Mouse (Mus musculus): ENCODE data around the gene Nadsyn1. TPM values are rescaled to one million over a fixed set of nuclear protein-coding genes. Genes with fewer than 3 reads are reported as not detected.

The Nadsyn1 gene
- total and polyA plus RNA-seq, 3 experiments = 7.4 to 10.0 TPM; not detected in 1

DNA sequence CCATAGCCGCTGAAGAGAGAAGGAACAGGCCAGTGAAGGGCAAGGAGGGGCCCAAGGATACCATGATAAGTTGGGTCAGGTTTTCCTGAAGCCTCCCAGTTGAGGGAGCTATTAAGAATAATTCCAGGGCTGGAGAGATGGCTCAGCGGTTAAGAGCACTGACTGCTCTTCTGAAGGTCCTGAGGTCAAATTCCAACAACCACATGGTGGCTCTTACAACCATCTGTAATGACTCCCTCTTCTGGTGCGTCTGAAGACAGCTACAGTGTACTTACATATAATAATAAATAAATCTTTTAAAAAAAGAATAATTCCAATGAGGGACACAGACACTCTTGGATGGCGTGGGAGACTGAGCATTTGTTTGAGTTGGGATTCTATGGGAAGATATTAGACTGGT is 3.4 kb downstream of the Nadsyn1 start:
- no peak overlapping the region for H3K27ac ChIP-seq (ENCODE audit: control insufficient read depth, low read depth, low read length)
- no peak for DNase-seq (ENCODE audit: low read depth, low spot score)
- H3K27me3 ChIP-seq (ENCODE audit: control insufficient read depth in 1 of 2, insufficient read depth in 2 of 2, low read length in 2 of 2) = no peaks in the 10 kb centered on the region
- H3K4me3 ChIP-seq (ENCODE audit: control insufficient read depth in 1 of 2, insufficient read depth in 1 of 2, low read depth in 2 of 2, low read length in 2 of 2) = no peak overlapping the region
- H3K4me1 ChIP-seq (ENCODE audit: control insufficient read depth in 1 of 2, insufficient read depth in 2 of 2, low read length in 2 of 2) = peaks cover 0 to 11% of the 10 kb centered on the region in 2 experiments; a peak in 2 of 4 replicates
- H3K9ac ChIP-seq (ENCODE audit: control insufficient read depth, low read depth, low read length, poor library complexity, severe bottlenecking) = no peak overlapping the region
- peaks cover 5% of the 10 kb centered on the region for H3K79me2 ChIP-seq (ENCODE audit: control insufficient read depth, insufficient read depth, low read length, poor library complexity)
- no peaks in the 10 kb centered on the region for H3K9me3 ChIP-seq (replicated peaks; ENCODE audit: insufficient read depth, low read length)
- no peak for TF ChIP-seq KAT2A (conservative IDR thresholded peaks at IDR 0.05; ENCODE audit: low read depth, low read length)
- no peak for TF ChIP-seq HCFC1 (IDR thresholded peaks at IDR 0.05; ENCODE audit: low read depth, low read length)
- TF ChIP-seq JUND (IDR thresholded peaks at IDR 0.05; ENCODE audit: low read depth, low read length) = no peak
- TF ChIP-seq GATA1 (IDR thresholded peaks at IDR 0.05; ENCODE audit: low read depth, low read length) = no peak
- no peak for TF ChIP-seq ETS1 (IDR thresholded peaks at IDR 0.05; ENCODE audit: low read depth, low read length)
- no peak for TF ChIP-seq ELF1 (IDR thresholded peaks at IDR 0.05; ENCODE audit: low read depth, low read length)
- TF ChIP-seq MEF2A (IDR thresholded peaks at IDR 0.05; ENCODE audit: extremely low read depth, insufficient replicate concordance, low read depth, low read length, poor library complexity, severe bottlenecking) = no peak
- no peak for TF ChIP-seq MAZ (IDR thresholded peaks at IDR 0.05; ENCODE audit: low read depth, low read length)
- TF ChIP-seq MYB (IDR thresholded peaks at IDR 0.05; ENCODE audit: low read depth, low read length) = no peak
- H3K36me3 ChIP-seq (ENCODE audit: control insufficient read depth in 1 of 2, insufficient read depth in 2 of 2, low read length in 2 of 2) = peaks cover 0 to 4% of the 10 kb centered on the region in 2 experiments; a peak in 3 of 4 replicates

DNA sequence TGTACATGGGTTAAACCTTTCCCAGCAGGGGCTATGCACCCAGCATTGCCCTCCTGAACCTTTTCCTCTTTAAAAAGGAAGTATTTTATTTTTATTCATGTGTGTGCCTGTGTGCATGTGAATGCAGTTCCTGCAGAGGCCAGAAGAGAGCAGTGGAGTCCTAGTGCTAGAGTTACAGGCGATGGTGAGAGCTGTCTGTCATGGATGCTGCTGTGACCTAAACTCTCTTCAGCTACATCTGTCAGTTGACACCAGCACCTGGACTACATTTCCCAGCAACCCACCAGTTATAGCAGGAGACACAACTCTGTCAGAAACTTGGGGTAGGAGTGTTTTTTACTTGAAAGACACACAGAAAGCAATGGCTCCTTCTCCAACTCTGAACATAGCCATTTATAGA is 13.7 kb downstream of the Nadsyn1 start:
- DNase-seq (ENCODE audit: low read depth, low spot score) = peak; percentile 53

DNA sequence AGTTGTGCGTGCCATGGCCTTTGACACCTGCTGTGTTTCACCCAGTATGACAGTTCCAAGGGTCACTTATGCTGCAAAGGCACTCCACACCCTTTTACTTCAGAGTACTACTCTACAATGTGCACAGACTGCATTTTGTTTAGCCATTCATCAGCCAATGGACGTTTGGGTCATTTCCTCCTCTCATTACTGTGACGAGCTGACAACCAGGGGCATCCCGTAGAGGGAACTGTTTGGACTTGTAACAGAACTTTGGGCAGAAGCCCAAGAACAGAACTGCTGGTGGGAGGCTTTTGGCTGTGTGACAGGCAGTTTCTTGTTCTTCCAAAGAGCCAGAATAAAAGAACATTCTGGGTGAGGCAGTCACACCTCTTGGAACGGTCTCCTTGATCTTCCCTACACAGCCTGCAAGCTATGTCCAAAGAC is 17.4 kb downstream of the Nadsyn1 start:
- no peak for TF ChIP-seq EP300 (IDR thresholded peaks at IDR 0.05; ENCODE audit: low read depth in 1 of 2, low read length in 2 of 2)
- no peak for TF ChIP-seq ZKSCAN1 (IDR thresholded peaks at IDR 0.05; ENCODE audit: low read depth, low read length)
- no peak for TF ChIP-seq MYC (IDR thresholded peaks at IDR 0.05; ENCODE audit: low read depth, low read length)
- TF ChIP-seq MAFK (IDR thresholded peaks at IDR 0.05; ENCODE audit: borderline replicate concordance, low read depth, low read length) = no peak
- no peak for TF ChIP-seq ELF1 (IDR thresholded peaks at IDR 0.05; ENCODE audit: low read depth, low read length)
- no peak for TF ChIP-seq BHLHE40 (IDR thresholded peaks at IDR 0.05; ENCODE audit: borderline replicate concordance, low read depth, low read length)
- no peak for TF ChIP-seq SIN3A (IDR thresholded peaks at IDR 0.05; ENCODE audit: low read length)
- TF ChIP-seq ETS1 (IDR thresholded peaks at IDR 0.05; ENCODE audit: low read depth, low read length) = no peak
- no peak for TF ChIP-seq E2F4 (IDR thresholded peaks at IDR 0.05; ENCODE audit: borderline replicate concordance, low read depth, low read length)
- no peak for TF ChIP-seq GATA1 (IDR thresholded peaks at IDR 0.05; ENCODE audit: low read depth, low read length)
- H3K27ac ChIP-seq (ENCODE audit: control insufficient read depth, low read depth, low read length) = no peak overlapping the region
- no peak for DNase-seq (ENCODE audit: low read depth, low spot score)
- no peak overlapping the region for H3K9ac ChIP-seq (ENCODE audit: control insufficient read depth, low read depth, low read length, poor library complexity, severe bottlenecking)
- H3K4me3 ChIP-seq (ENCODE audit: control insufficient read depth in 1 of 2, insufficient read depth in 1 of 2, low read depth in 2 of 2, low read length in 2 of 2) = no peak overlapping the region
- H3K27me3 ChIP-seq (ENCODE audit: control insufficient read depth in 1 of 2, insufficient read depth in 2 of 2, low read length in 2 of 2) = no peaks in the 10 kb centered on the region
- H3K79me2 ChIP-seq (ENCODE audit: control insufficient read depth, insufficient read depth, low read length, poor library complexity) = no peaks in the 10 kb centered on the region
- no peaks in the 10 kb centered on the region for H3K9me3 ChIP-seq (replicated peaks; ENCODE audit: insufficient read depth, low read length)
- H3K4me1 ChIP-seq (ENCODE audit: control insufficient read depth in 1 of 2, insufficient read depth in 2 of 2, low read length in 2 of 2) = no peaks in the 10 kb centered on the region
- no peaks in the 10 kb centered on the region; a peak in 1 of 4 replicates for H3K36me3 ChIP-seq (ENCODE audit: control insufficient read depth in 1 of 2, insufficient read depth in 2 of 2, low read length in 2 of 2)

More for the DNA sequence above, 13.7 kb downstream of the Nadsyn1 start:
- no peaks in the 10 kb centered on the region for H3K27me3 ChIP-seq (ENCODE audit: control insufficient read depth in 1 of 2, insufficient read depth in 2 of 2, low read length in 2 of 2)
- no peaks in the 10 kb centered on the region for H3K9me3 ChIP-seq (replicated peaks; ENCODE audit: insufficient read depth, low read length)
- H3K4me3 ChIP-seq (ENCODE audit: control insufficient read depth in 1 of 2, insufficient read depth in 1 of 2, low read depth in 2 of 2, low read length in 2 of 2) = no peak overlapping the region
- no peak overlapping the region for H3K27ac ChIP-seq (ENCODE audit: control insufficient read depth, low read depth, low read length)
- H3K4me1 ChIP-seq (ENCODE audit: control insufficient read depth in 1 of 2, insufficient read depth in 2 of 2, low read length in 2 of 2) = no peaks in the 10 kb centered on the region
- TF ChIP-seq CTCF (IDR thresholded peaks at IDR 0.05 in 2 of 3, conservative IDR thresholded peaks at IDR 0.05 in 1 of 3; ENCODE audit: control insufficient read depth in 1 of 3, insufficient read depth in 1 of 3, low read depth in 2 of 3, low read length in 3 of 3, poor library complexity in 1 of 3, severe bottlenecking in 1 of 3) (peak; percentile 50 to 67 (median 57)), MAX (IDR thresholded peaks at IDR 0.05; ENCODE audit: low read length) (no peak), SMC3 (IDR thresholded peaks at IDR 0.05; ENCODE audit: low read depth, low read length) (peak; percentile 52), POLR2AphosphoS5 (IDR thresholded peaks at IDR 0.05; ENCODE audit: borderline replicate concordance, low read depth, low read length) (no peak), RAD21 (IDR thresholded peaks at IDR 0.05; ENCODE audit: low read depth, low read length) (peak; percentile 65), ZC3H11A (IDR thresholded peaks at IDR 0.05; ENCODE audit: low read depth, low read length) (peak; percentile 22)
- no peaks in the 10 kb centered on the region; a peak in 1 of 4 replicates for H3K36me3 ChIP-seq (ENCODE audit: control insufficient read depth in 1 of 2, insufficient read depth in 2 of 2, low read length in 2 of 2)
- H3K79me2 ChIP-seq (ENCODE audit: control insufficient read depth, insufficient read depth, low read length, poor library complexity) = no peaks in the 10 kb centered on the region
- H3K9ac ChIP-seq (ENCODE audit: control insufficient read depth, low read depth, low read length, poor library complexity, severe bottlenecking) = no peak overlapping the region

All from MEL (cell line).